Mouse (Mus musculus) G1E (cell line): Measurements from ENCODE around the gene Sh3rf1.

Experiments
- CTCF ChIP-seq: IDR thresholded peaks from 2 replicates; pipeline ENCODE4 v1.5.1; 2012; ENCODE audit warnings: low read depth, low read length, inconsistent platforms, mixed read lengths
- GATA1 ChIP-seq: IDR thresholded peaks from 2 replicates; pipeline ENCODE4 v1.6.1; 2012; ENCODE audit warnings: borderline replicate concordance, low read length, inconsistent platforms, mixed read lengths

GRCm38 (mm10) chr8:61321780-61322179 is 98.1 kb downstream of the Sh3rf1 start:
- TF ChIP-seq CTCF (no peak), GATA1 (no peak)
